Mouse (Mus musculus) limb, embryonic 10.5 days (tissue): ENCODE measurements at regions not wholly inside any gene's neighbourhood (a gene's known extent, or its start where the extent isn't known, plus 50 kb on each side); places are given as distances from the start of the nearest gene placed in this dataset.

Source experiments
- DNase-seq: peaks from one replicate; pipeline ENCODE4 v3.0.0-alpha.2; 2017; ENCODE audit warnings: low spot score
- H3K27ac ChIP-seq: fragments of 300-500 bp; sonication (generic); 2 replicates; pipeline ENCODE4 v1.5.1; 2016; ENCODE audit warnings: mild to moderate bottlenecking
- H3K27me3 ChIP-seq: fragments of 300-500 bp; sonication (generic); 2 replicates; pipeline ENCODE4 v1.6.1; 2016; ENCODE audit warnings: low read depth, mild to moderate bottlenecking; ENCODE audit not compliant: poor library complexity, severe bottlenecking
- H3K36me3 ChIP-seq: fragments of 300-500 bp; sonication (generic); 2 replicates; pipeline ENCODE4 v1.6.1; 2016; ENCODE audit warnings: mild to moderate bottlenecking, moderate library complexity
- H3K4me1 ChIP-seq: fragments of 300-500 bp; sonication (generic); 2 replicates; pipeline ENCODE4 v1.6.1; 2016
- H3K4me3 ChIP-seq: fragments of 300-500 bp; sonication (generic); 2 replicates; pipeline ENCODE4 v1.5.1; 2016; ENCODE audit warnings: mild to moderate bottlenecking, moderate library complexity
- H3K9me3 ChIP-seq: fragments of 300-500 bp; sonication (generic); replicated peaks from 2 replicates; pipeline ENCODE4 v1.6.1; 2016; ENCODE audit warnings: mild to moderate bottlenecking
- WGBS: fragments of 180-500 bp; shearing (Covaris S2); methylation state at CpG from one replicate; pipeline ENCODE4 v1.1.7; 2016; 5-methylcytosine and 5-hydroxymethylcytosine counted together

DNA sequence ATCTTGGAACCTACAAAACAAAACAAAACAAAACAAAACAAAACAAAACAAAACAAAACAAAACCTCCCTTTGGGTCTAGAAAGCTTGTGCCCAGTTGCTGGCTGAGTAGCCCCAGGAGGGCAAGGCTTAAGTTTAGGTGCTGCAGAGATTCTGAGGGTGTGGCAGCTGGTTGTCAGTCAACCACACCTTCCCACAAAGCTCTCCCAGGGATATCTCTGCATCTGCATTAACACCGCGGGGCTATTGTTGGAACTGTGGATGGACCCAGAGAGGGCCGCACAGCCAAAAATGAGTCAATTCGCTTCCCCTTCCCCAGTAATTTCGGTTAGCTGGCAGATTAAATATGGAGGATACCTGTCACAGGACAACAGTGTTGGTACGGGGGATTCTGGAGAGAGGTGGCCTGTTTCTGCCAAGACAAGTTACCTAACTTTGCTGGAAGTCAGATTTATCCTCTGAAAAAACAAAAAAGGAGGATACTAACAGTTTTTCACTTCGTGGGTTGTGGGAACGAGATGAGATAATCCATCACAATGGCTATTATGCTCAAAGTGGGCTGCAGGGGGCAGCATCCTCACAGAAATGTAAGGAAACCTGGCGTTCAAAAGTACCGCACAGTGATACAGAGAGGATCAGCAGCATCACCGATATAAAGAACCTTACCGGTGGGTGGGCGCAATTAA, 96.7 kb downstream of the 1500009L16Rik start:
- Histone ChIP-seq H3K4me1 (no peaks in the 10 kb centered on the region), H3K27ac (no peak overlapping the region), H3K9me3 (no peaks in the 10 kb centered on the region), H3K4me3 (no peak overlapping the region), H3K27me3 (peaks cover 14% of the 10 kb centered on the region), H3K36me3 (no peaks in the 10 kb centered on the region)
- DNase-seq, result peak; percentile 81
- WGBS, result 12% methylated on average over 13 of the region's 13 CpGs

GRCm38 (mm10) chr10:83819950-83820275, 97.2 kb downstream of the 1500009L16Rik start:
- no peak for DNase-seq
- WGBS, result 75% methylated on average over 8 of the region's 8 CpGs
- H3K27me3 ChIP-seq, result peaks cover 14% of the 10 kb centered on the region
- H3K4me3 ChIP-seq, result no peak overlapping the region
- 0 out of 2 replicates have a peak, but pooled peaks cover 3% of the 10 kb centered on the region for H3K4me1 ChIP-seq
- no peak overlapping the region for H3K27ac ChIP-seq
- H3K36me3 ChIP-seq, result no peaks in the 10 kb centered on the region
- H3K9me3 ChIP-seq, result no peaks in the 10 kb centered on the region

DNA sequence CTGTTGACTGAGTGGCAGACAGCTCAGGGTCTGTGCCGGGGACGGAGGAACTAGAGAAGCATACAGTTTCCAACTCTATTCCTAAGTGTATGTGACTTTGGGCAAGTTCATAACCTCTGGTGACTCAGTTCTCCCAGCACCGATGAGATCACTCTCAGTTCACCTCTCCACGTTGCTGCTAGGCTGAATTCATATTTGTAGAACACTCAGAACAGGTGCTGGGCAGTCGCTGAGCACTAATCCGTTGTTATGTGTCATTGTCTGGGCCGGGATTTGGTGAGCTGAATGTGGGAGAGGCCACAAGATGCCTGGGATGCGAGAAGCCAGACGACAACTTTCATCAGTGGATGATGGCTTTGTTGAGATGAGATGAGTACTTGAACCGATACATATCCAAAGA, 98.4 kb downstream of the 1500009L16Rik start:
- 0 out of 2 replicates have a peak, but pooled peaks cover 3% of the 10 kb centered on the region for H3K4me1 ChIP-seq
- H3K27ac ChIP-seq, result no peak overlapping the region
- no peak overlapping the region for H3K4me3 ChIP-seq
- H3K36me3 ChIP-seq, result no peaks in the 10 kb centered on the region
- 85% methylated on average over 10 of the region's 10 CpGs for whole genome bisulfite sequencing
- DNase-seq, result no peak
- H3K27me3 ChIP-seq, result peaks cover 14% of the 10 kb centered on the region
- H3K9me3 ChIP-seq, result no peaks in the 10 kb centered on the region

DNA sequence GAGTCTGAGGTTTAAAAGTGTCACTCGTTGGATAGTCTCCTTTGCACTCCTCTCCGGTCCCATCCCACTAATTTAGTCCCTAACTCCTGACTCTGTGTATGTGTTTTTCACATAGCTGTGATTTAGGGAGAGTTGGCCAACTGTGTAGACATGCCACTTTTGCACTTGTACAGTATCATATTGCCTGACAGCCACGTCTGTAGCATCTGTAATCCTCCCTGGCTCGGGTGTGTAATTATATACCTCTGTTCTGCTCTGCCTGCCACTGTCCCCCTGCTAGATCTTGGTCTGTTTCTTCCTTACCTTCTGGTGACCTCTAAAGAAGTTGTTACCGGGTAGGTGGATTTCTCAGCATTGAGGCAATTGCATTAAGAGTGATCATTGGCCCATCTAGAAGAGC, 103.4 kb downstream of the 1500009L16Rik start:
- Histone ChIP-seq H3K36me3 (no peaks in the 10 kb centered on the region), H3K27me3 (peaks cover 1% of the 10 kb centered on the region; the same call in 1 of the 2 replicates), H3K27ac (no peak overlapping the region), H3K9me3 (no peaks in the 10 kb centered on the region), H3K4me1 (0 out of 2 replicates have a peak, but pooled peaks cover 3% of the 10 kb centered on the region), H3K4me3 (no peak overlapping the region)
- WGBS, result 83% methylated on average over 5 of the region's 5 CpGs
- DNase-seq, result no peak

DNA sequence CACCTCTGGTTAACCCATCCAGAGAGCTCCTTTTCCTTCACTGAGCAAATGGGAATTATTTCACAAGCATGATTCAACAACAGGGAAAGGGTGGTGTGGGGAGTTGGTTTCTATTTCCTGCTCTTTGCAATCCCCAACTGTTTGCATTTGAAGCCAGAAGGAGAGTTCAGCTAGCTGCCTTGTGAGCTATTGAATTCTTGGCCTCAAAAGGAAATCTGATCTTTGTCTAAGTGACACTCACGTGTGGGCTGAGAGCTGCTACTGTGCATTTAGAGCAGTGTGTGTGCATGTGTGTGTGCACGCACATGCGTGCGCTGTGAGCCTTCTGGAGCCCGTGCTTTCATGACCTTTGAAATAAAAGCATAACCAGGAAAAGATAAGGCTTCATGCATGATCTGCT, 113.7 kb downstream of the 1500009L16Rik start:
- Histone ChIP-seq H3K36me3 (no peaks in the 10 kb centered on the region), H3K9me3 (no peaks in the 10 kb centered on the region), H3K27me3 (no peaks in the 10 kb centered on the region), H3K4me1 (0 out of 2 replicates have a peak, but pooled peaks cover 2% of the 10 kb centered on the region), H3K27ac (no peak overlapping the region), H3K4me3 (no peak overlapping the region)
- WGBS, result 85% methylated on average over 5 of the region's 5 CpGs
- DNase-seq, result no peak

GRCm38 (mm10) chr10:83840226-83840625, 117.6 kb downstream of the 1500009L16Rik start:
- 0 out of 2 replicates have a peak, but pooled peaks cover 2% of the 10 kb centered on the region for H3K4me1 ChIP-seq
- H3K9me3 ChIP-seq, result no peaks in the 10 kb centered on the region; the same call in 1 of the 2 replicates
- H3K27me3 ChIP-seq, result no peaks in the 10 kb centered on the region
- H3K36me3 ChIP-seq, result no peaks in the 10 kb centered on the region
- no peak for DNase-seq
- WGBS, result 83% methylated on average over 3 of the region's 3 CpGs
- H3K27ac ChIP-seq, result no peak overlapping the region
- H3K4me3 ChIP-seq, result no peak overlapping the region

DNA sequence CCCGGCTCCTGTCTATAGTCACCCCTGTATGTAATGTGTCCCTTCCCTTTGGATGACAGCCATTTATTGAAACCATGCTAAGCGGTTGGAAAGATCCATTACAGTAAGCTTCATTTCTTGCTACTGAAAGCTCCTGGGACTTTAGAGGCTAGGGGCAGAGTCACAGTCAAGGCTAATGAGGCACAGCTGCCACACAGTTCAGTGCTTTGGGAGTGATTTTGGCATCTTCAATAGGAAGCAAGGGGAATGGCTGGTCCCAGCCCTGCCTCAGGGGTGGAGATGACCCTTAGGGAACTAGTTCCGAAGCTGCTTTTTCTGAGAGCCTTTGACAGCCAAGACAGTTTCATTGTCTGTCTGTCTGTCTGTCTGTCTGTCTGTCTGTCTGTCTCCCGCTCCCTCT, 128.2 kb downstream of the 1500009L16Rik start:
- Histone ChIP-seq H3K9me3 (no peaks in the 10 kb centered on the region), H3K27me3 (no peaks in the 10 kb centered on the region), H3K4me3 (no peak overlapping the region), H3K36me3 (no peaks in the 10 kb centered on the region), H3K27ac (no peak overlapping the region), H3K4me1 (peaks cover 22% of the 10 kb centered on the region)
- DNase-seq, result peak; percentile 47
- WGBS, result 78% methylated on average over 4 of the region's 4 CpGs

GRCm38 (mm10) chr10:83852194-83852593, 129.5 kb downstream of the 1500009L16Rik start:
- Histone ChIP-seq H3K9me3 (no peaks in the 10 kb centered on the region), H3K27me3 (no peaks in the 10 kb centered on the region), H3K36me3 (no peaks in the 10 kb centered on the region), H3K4me1 (peaks cover 10% of the 10 kb centered on the region), H3K27ac (no peak overlapping the region), H3K4me3 (no peak overlapping the region)
- WGBS, result 81% methylated on average over 5 of the region's 5 CpGs
- no peak for DNase-seq

DNA sequence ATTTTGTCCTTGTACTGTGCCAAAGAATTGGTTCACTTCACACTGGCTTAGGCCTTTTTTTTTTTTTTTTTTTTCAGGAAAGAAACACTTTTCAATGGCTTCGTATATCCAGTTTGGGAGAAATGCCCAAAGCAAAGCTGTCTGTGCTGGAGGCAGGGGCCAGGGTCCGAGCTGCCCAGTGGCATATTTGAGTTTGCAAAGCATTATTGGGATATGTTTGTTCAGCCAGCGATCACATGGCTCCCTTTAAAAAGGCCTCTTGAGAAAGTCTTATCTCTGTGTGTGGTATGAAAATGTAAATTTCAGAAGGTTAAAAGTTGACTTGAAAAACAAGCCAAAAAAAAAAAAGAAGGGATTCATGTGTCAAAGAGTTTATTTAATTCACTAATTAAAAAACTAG, 130.1 kb downstream of the 1500009L16Rik start:
- no peak overlapping the region for H3K27ac ChIP-seq
- DNase-seq, result no peak
- no peak overlapping the region for H3K4me3 ChIP-seq
- no peaks in the 10 kb centered on the region for H3K27me3 ChIP-seq
- WGBS, result 85% methylated on average over 3 of the region's 3 CpGs
- peaks cover 9% of the 10 kb centered on the region for H3K4me1 ChIP-seq
- no peaks in the 10 kb centered on the region for H3K9me3 ChIP-seq
- no peaks in the 10 kb centered on the region for H3K36me3 ChIP-seq

GRCm38 (mm10) chr10:83857794-83858442, 135.3 kb downstream of the 1500009L16Rik start:
- H3K4me1 ChIP-seq, result peaks cover 17% of the 10 kb centered on the region; the same call in 1 of the 2 replicates
- H3K36me3 ChIP-seq, result no peaks in the 10 kb centered on the region
- no peak for DNase-seq
- no peaks in the 10 kb centered on the region for H3K27me3 ChIP-seq
- H3K27ac ChIP-seq, result peak overlapping the region; percentile 42; the same call in 1 of the 2 replicates
- H3K9me3 ChIP-seq, result no peaks in the 10 kb centered on the region
- 81% methylated on average over 14 of the region's 14 CpGs for WGBS
- no peak overlapping the region for H3K4me3 ChIP-seq

- Histone ChIP-seq H3K27ac (peak overlapping the region; percentile 42; the same call in 1 of the 2 replicates), H3K4me3 (no peak overlapping the region), H3K9me3 (no peaks in the 10 kb centered on the region), H3K27me3 (no peaks in the 10 kb centered on the region), H3K36me3 (no peaks in the 10 kb centered on the region), H3K4me1 (peaks cover 17% of the 10 kb centered on the region; the same call in 1 of the 2 replicates)
- WGBS, result 74% methylated on average over 6 of the region's 6 CpGs
- no peak for DNase-seq
Measured at GRCm38 (mm10) chr10:83858689-83859088, 136.0 kb downstream of the 1500009L16Rik start.

GRCm38 (mm10) chr10:83859633-83860032, 137.0 kb downstream of the 1500009L16Rik start:
- no peaks in the 10 kb centered on the region for H3K9me3 ChIP-seq
- 78% methylated on average over 4 of the region's 4 CpGs for WGBS
- H3K4me1 ChIP-seq, result peaks cover 17% of the 10 kb centered on the region; the same call in 1 of the 2 replicates
- H3K27me3 ChIP-seq, result no peaks in the 10 kb centered on the region
- H3K36me3 ChIP-seq, result no peaks in the 10 kb centered on the region
- DNase-seq, result no peak
- H3K4me3 ChIP-seq, result no peak overlapping the region
- no peak overlapping the region for H3K27ac ChIP-seq

- Histone ChIP-seq H3K27me3 (no peaks in the 10 kb centered on the region), H3K4me1 (peaks cover 21% of the 10 kb centered on the region; the same call in 1 of the 2 replicates), H3K27ac (0 out of 2 replicates have a peak overlapping the region, but pooled peaks have one; percentile 3), H3K4me3 (no peak overlapping the region), H3K36me3 (no peaks in the 10 kb centered on the region), H3K9me3 (no peaks in the 10 kb centered on the region)
- no peak for DNase-seq
- WGBS, result 82% methylated on average over 5 of the region's 5 CpGs
Measured at GRCm38 (mm10) chr10:83861574-83862190, 139.0 kb downstream of the 1500009L16Rik start.
